Mouse (Mus musculus): ENCODE data around the gene Aarsd1. TPM values are rescaled to one million over a fixed set of nuclear protein-coding genes. Genes with fewer than 3 reads are reported as not detected.
"Not testable (repeated sequence)": the region's sequence is repeated elsewhere in the genome, so short reads cannot be mapped to it uniquely, and the experiment has no call there.

The Aarsd1 gene
- total RNA-seq (2021) = 10 to 100 TPM; 47.6 to 48.8 TPM
- long read RNA-seq, experiment 1, transcript Aarsd1-201 (12 exons, 1,516 nt) = major isoform, 67 of 84 reads
- long read RNA-seq, experiment 1, partial matches to known transcripts = 8 of 84 reads
- long read RNA-seq, experiment 1, other reads (novel, unspliced or antisense) = 8 of 84 reads
- long read RNA-seq, experiment 2, transcript Aarsd1-201 (12 exons, 1,516 nt) = major isoform, 65 of 79 reads
- long read RNA-seq, experiment 2, partial matches to known transcripts = 1 of 79 reads
- long read RNA-seq, experiment 2, other reads (novel, unspliced or antisense) = 13 of 79 reads

- peak; percentile 91 to 92 for DNase-seq (ENCODE audit: low spot score in 2 of 2)
Observed at GRCm38 (mm10) chr11:101417101-101417855, at the start of gene Aarsd1. TSS of gene Aarsd1 (minus strand) at chr11:101417615.

DNA sequence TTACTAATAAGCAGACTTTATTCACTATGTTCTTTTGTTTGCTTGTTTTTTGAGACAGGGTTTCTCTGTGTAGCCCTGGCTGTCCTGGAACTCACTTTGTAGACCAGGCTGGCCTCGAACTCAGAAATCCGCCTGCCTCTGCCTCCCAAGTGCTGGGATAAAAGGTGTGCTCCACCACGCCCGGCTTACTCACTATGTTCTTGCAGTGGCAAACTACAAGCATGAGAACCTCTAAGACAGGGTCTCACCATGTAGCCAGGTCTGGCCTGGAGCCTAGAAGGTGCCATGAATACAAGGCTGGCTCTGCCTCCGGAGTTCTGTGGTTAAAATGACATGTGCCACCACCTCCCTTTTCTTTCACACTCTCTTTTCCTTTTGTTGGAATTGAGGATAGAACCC lies 49.1 kb upstream of the Aarsd1 start:
- DNase-seq (ENCODE audit: low spot score in 2 of 2) = not testable (repeated sequence)

DNA sequence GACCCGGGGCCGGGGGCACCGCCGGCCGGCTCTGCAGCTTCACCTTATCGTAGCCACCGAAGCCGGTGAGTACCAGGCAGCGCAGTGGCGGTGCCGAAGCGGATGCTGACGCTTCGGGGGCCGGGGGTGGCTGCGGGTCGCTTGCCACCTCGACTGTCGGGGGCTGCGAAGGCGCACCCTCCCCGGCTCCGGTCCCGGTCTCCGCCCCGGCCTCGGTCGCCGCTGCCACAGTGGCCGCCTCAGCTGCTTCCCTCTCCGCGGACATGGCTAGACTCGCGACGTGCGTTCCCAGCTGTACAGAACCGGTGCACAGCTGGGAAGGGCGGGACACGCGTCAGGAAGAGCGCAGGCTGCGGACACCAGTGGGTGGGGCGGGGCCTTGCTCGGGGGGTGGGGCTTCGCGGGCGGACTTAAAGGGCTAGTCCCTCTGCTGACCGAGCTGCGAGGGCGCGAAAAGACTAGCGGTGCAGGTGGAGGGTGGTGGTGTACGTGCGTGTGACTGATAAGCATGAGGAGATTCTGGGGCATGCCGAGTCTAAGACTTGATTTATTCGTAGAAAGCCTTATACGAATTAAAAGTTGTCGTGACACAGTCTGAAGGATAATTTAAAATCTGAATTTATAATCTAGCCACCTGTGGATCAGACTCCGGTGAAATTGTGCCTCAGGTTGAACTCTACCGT lies 48.6 kb upstream of the Aarsd1 start, which contains the start of gene Vat1:
Vat1 (minus strand) TSS at position 362 of the 683 bp plus-strand sequence.
- DNase-seq (ENCODE audit: low spot score in 2 of 2) = peak; percentile 48 to 67

GRCm38 (mm10) chr11:101465101-101465868 lies 47.9 kb upstream of the Aarsd1 start:
- peak in 1 of 2 experiments; percentile 24 for DNase-seq (ENCODE audit: low spot score in 2 of 2)

GRCm38 (mm10) chr11:101464211-101465100 lies 47.0 kb upstream of the Aarsd1 start, which contains the start of gene Rnd2:
TSS of gene Rnd2 (plus strand) at chr11:101464999.
- no peak for DNase-seq (ENCODE audit: low spot score in 2 of 2)

GRCm38 (mm10) chr11:101462583-101463440 lies 45.4 kb upstream of the Aarsd1 start:
- DNase-seq (ENCODE audit: low spot score in 2 of 2) = no peak

DNA sequence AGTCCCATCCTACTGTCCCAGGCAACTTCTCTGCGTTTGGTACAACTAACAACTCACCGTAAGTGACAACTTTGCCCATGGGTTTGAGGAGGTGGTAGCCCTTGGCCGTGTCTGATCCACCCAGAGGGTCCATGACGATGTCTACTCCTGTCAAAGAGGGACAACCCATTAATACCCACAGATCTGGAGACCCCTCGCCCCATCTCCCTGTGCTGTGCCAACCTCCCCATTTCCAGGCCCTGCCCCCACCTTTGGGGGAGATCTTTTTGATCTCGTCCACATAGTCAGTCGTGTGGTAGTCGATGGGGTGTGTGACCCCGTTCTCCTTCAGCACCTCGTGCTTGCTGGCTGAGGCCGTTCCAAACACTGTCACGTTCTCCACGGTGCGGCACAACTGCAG lies 44.7 kb upstream of the Aarsd1 start:
- DNase-seq (ENCODE audit: low spot score in 2 of 2) = no peak

GRCm38 (mm10) chr11:101460321-101460720 lies 42.9 kb upstream of the Aarsd1 start:
- DNase-seq (ENCODE audit: low spot score in 2 of 2) = no peak

DNA sequence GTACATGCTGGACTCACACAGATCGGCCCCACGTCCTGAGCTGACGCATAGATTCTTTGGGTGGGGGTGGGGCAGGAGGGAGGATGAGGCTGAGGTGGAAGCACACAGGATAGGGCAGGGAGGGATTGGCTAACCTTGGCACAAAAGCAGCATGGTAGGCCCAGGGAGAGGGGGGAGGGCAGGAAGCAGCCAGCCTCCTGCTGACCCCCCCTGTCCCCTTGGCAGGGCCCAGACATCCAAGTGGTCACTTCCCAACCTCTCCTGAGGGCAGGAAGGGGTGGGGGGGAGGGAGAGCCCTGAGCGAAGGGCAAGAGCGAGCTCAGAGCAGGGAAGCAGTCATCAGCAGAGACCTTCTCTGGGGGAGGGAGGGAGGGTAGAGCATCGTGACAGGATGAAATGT lies 42.3 kb upstream of the Aarsd1 start:
- DNase-seq (ENCODE audit: low spot score in 2 of 2) = no peak

- DNase-seq (ENCODE audit: low spot score in 2 of 2) = no peak
Observed at GRCm38 (mm10) chr11:101458217-101458616, 40.8 kb upstream of the Aarsd1 start.

- DNase-seq (ENCODE audit: low spot score in 2 of 2) = no peak
Observed at GRCm38 (mm10) chr11:101457631-101458030, 40.2 kb upstream of the Aarsd1 start.

- no peak for DNase-seq (ENCODE audit: low spot score in 2 of 2)
Observed at GRCm38 (mm10) chr11:101455627-101456026, 38.2 kb upstream of the Aarsd1 start.

- DNase-seq (ENCODE audit: low spot score in 2 of 2) = no peak
Observed at GRCm38 (mm10) chr11:101454702-101455101, 37.3 kb upstream of the Aarsd1 start.

- no peak for DNase-seq (ENCODE audit: low spot score in 2 of 2)
Observed at GRCm38 (mm10) chr11:101452093-101452774, 34.8 kb upstream of the Aarsd1 start.

- DNase-seq (ENCODE audit: low spot score in 2 of 2) = no peak
Observed at GRCm38 (mm10) chr11:101451536-101451935, 34.1 kb upstream of the Aarsd1 start.

- DNase-seq (ENCODE audit: low spot score in 2 of 2) = no peak
Observed at GRCm38 (mm10) chr11:101450394-101450793, 33.0 kb upstream of the Aarsd1 start.

DNA sequence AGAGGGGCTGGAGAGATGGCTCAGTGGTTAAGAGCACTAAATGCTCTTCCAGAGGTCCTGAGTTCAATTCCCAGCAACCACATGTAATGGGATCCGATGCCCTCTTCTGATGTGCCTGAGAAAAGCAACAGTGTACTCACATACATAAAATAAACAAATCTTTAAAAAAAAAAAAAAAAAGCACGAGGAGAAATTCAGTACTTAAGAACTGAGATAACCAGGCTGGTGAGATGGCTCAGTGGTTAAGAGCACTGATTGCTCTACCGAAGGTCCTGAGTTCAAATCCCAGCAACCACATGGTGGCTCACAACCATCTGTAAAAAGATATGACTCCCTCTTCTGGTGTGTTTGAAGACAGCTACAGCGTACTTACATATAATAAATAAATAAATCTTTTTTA lies 32.2 kb upstream of the Aarsd1 start:
- not testable (repeated sequence) for DNase-seq (ENCODE audit: low spot score in 2 of 2)

DNA sequence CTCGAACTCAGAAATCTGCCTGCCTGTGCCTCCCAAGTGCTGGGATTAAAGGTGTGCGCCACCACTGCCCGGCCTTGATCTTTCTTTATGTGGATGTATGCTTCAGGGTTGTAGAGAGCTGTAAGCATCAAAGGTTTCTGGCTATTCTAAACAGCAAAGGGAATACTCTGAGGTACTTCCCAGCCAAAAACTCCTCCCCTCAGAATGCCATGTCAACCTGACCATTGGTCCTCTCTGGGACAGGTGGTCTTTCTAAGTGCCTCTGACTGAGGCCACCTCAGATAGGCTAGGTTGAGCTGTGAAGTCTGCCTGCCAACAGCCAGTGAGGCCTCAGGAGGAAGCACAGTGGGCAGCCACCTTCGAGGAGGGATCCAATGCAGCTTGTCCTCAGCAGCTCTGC lies 31.5 kb upstream of the Aarsd1 start:
- DNase-seq (ENCODE audit: low spot score in 2 of 2) = no peak

All from left cerebral cortex, adult 18-20 months (tissue).